Mouse (Mus musculus) liver, embryonic 14.5 days (tissue): ENCODE data around the gene Oas2. TPM values are rescaled to one million over a fixed set of nuclear protein-coding genes. Genes with fewer than 3 reads are reported as not detected.
A peak's percentile ranks its signal among the peaks of the same experiment; 100 is the strongest.

Experiments
- ATAC-seq: fragments of 200-750 bp; cut with Nextera tagmentation; 2 replicates; pipeline ENCODE4 v1.8.0; 2017; ENCODE audit warnings: moderate number of reproducible peaks, mild to moderate bottlenecking, moderate library complexity; ENCODE audit not compliant: insufficient read depth
- DNase-seq, 3 experiments: peaks; one replicate each; pipeline ENCODE4 v3.0.0-alpha.2; 2012 to 2013; ENCODE audit warnings: low read depth in 3 of 3, low spot score in 3 of 3
- H3K27ac ChIP-seq: fragments of 300-500 bp; sonication (generic); 2 replicates; pipeline ENCODE4 v1.5.1; 2014; ENCODE audit warnings: moderate library complexity, mild to moderate bottlenecking, control low read depth, inconsistent platforms
- H3K27me3 ChIP-seq: fragments of 300-500 bp; sonication (generic); 2 replicates; pipeline ENCODE4 v1.6.1; 2014; ENCODE audit warnings: mild to moderate bottlenecking, low read length, moderate library complexity; ENCODE audit not compliant: control insufficient read depth, insufficient read depth
- H3K36me3 ChIP-seq: fragments of 300-500 bp; sonication (generic); replicated peaks from 2 replicates; pipeline ENCODE4 v1.6.1; 2014; ENCODE audit warnings: low read depth; ENCODE audit not compliant: control insufficient read depth, insufficient read depth
- H3K4me1 ChIP-seq, 2 experiments: fragments of 200-500 bp in 1 of 2; fragments of 300-500 bp in 1 of 2; sonication (generic) in 1 of 2; replicated peaks; 2 replicates each; pipeline ENCODE4 v1.6.1; 2012 to 2014; ENCODE audit warnings: antibody characterized with exemption in 1 of 2, inconsistent platforms in 1 of 2, low read length in 1 of 2; ENCODE audit not compliant: control insufficient read depth in 2 of 2, insufficient read depth in 2 of 2
- H3K4me2 ChIP-seq: fragments of 300-500 bp; sonication (generic); 2 replicates; pipeline ENCODE4 v1.6.1; 2014; ENCODE audit warnings: low read depth, mild to moderate bottlenecking, control low read depth, moderate library complexity
- H3K4me3 ChIP-seq, 2 experiments: fragments of 200-500 bp in 1 of 2; fragments of 300-500 bp in 1 of 2; sonication (generic) in 1 of 2; 2 replicates each; pipeline ENCODE4 v1.5.1; 2012 to 2014; ENCODE audit warnings: low read depth in 2 of 2, low read length in 2 of 2, mild to moderate bottlenecking in 2 of 2, control low read depth in 1 of 2, inconsistent platforms in 1 of 2, moderate library complexity in 1 of 2; ENCODE audit not compliant: insufficient read depth in 1 of 2
- H3K9ac ChIP-seq: fragments of 300-500 bp; sonication (generic); replicated peaks from 2 replicates; pipeline ENCODE4 v1.6.1; 2014; ENCODE audit warnings: mild to moderate bottlenecking, control low read depth, moderate library complexity
- H3K9me3 ChIP-seq: fragments of 300-500 bp; sonication (generic); 2 replicates; pipeline ENCODE4 v1.6.1; 2016; ENCODE audit warnings: low read length, mixed read lengths; ENCODE audit not compliant: control insufficient read depth
- CTCF ChIP-seq: IDR thresholded peaks from 2 replicates; pipeline ENCODE4 v1.5.1; 2016; ENCODE audit warnings: antibody characterized with exemption, low read depth, control low read depth
- EP300 ChIP-seq: IDR thresholded peaks from 2 replicates; pipeline ENCODE4 v1.6.1; 2016; ENCODE audit warnings: antibody characterized with exemption, low read depth
- WGBS: fragments of 180-500 bp; shearing (Covaris S2); extraction: QIAGEN DNeasy Blood & Tissue Kit; methylation state at CpG from one replicate; pipeline ENCODE4 v1.1.7; 2014; ENCODE audit not compliant: insufficient replicate concordance; 5-methylcytosine and 5-hydroxymethylcytosine counted together
- polyA plus RNA-seq, 2 experiments: library from polyadenylated mRNA; depleted of rRNA in 1 of 2; stranded (reverse) in 1 of 2; unstranded in 1 of 2; fragments of >200 nt; fragmentation: Nextera tagmentation in 1 of 2; extraction: Ambion mirVana in 1 of 2; gene quantifications; 2 replicates each; pipeline versions ENCODE4 v1.2.1 to v1.2.3; 2012 to 2014

Oas2 gene
- polyA plus RNA-seq, 2 experiments: 0.47 to 1.1 TPM

DNA sequence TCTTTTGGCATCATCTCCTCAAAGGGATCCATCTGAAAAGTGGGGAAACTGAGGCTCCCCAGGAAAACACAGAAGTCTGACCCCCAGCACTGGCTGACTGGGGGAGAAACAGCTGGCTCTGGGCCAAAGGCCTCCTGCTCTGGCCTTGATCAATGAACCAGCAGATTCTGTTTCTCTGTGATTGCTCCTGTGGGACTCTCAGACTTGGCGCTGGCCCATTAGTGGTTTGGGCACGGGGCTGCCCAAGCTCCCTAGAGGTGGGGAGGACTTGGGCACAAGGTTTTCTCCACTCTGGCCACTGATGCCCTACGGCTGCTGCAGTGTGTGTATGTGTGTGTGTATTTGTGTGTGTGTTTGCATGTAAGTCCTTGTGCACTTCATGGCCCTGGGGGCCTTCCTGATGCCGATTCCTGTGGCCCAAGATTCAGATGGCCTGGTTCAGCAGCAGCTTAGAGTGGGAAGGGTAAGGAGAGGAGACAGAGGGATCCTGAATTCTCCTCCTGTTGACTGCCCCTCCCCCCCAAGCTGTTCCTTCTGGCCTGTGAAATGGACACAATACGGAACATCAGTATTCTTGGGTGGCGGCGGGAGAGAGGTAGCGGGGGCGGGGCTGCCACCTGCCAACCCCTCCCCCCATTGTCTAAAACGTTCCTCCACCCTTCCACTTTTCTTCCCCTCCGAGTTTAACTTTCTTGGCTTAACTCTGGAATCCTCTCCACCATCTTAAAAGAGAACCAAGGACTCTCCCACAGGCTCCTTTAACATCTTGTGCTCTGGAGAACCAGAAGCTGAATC lies 48.5 kb downstream of the Oas2 start:
- Histone ChIP-seq H3K36me3 (no peaks in the 10 kb centered on the region), H3K4me2 (no peak overlapping the region), H3K9ac (no peak overlapping the region), H3K4me1 (no peaks in the 10 kb centered on the region), H3K27ac (no peak overlapping the region), H3K4me3 (no peak overlapping the region), H3K9me3 (no peaks in the 10 kb centered on the region), H3K27me3 (peaks cover under 1% of the 10 kb centered on the region; the same call in 1 of the 2 replicates)
- ATAC-seq: no peak
- TF ChIP-seq EP300 (no peak), CTCF (no peak)
- DNase-seq: no peak
- 50% methylated on average over 11 of the region's 11 CpGs for WGBS

DNA sequence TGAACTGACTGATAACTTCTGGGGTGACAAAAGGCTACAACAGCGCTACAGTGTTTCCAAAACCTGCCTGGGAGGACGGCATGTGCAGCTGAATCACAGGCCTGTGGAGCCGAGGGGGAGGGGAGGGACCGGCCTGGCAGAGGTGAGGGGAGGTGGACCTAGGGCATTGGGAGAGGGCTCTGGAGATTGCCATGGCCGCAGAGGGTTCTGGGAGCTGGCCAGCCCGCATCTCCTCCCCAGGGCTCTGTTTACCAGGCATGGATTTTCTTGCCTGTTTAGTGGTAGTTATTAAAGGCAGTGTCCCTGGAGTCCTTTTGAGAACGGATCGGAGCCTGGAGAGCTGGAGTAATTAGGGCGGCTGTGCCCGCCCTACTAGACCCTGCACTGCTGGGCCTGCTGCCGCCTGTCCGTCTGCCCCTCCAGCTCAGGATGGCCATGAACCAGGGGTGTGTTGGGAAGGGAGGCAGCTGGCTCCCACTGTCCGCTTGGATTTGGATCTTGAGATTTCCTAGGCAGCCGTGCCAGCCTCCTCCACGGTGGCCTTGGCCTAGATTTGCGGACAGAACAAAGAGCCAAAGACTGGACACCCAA lies 50.8 kb downstream of the Oas2 start:
- DNase-seq: no peak
- H3K27me3 ChIP-seq: peaks cover 23% of the 10 kb centered on the region
- no peak for ATAC-seq
- no peak overlapping the region for H3K27ac ChIP-seq
- no peaks in the 10 kb centered on the region for H3K36me3 ChIP-seq
- no peak overlapping the region for H3K4me2 ChIP-seq
- no peak overlapping the region for H3K4me3 ChIP-seq
- 57% methylated on average over 16 of the region's 16 CpGs for WGBS
- TF ChIP-seq EP300 (no peak), CTCF (no peak)
- no peaks in the 10 kb centered on the region for H3K4me1 ChIP-seq
- H3K9me3 ChIP-seq: no peaks in the 10 kb centered on the region
- H3K9ac ChIP-seq: no peak overlapping the region

DNA sequence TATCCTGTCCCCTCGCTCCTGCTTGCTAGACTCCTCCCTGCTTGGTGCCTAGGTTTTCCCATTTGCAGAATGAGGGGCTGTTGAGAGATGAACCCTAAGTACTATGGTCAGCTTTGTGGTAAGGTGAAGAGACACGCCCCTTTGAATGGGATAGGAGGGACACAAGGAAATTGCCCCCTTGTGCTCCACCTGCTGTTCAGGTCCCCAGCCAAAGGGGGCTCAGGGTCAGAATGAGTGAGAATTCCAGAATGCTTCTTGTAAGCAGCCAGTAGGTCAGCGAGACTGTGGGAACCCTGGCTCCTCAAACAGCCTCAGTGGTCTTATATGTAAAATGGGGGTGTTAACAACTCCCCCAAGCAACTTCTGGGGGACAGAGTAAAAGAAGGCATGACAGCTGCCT lies 51.5 kb downstream of the Oas2 start:
- peaks cover 29% of the 10 kb centered on the region for H3K27me3 ChIP-seq
- ATAC-seq (no peak), DNase-seq (no peak)
- H3K9me3 ChIP-seq: no peaks in the 10 kb centered on the region
- no peaks in the 10 kb centered on the region for H3K4me1 ChIP-seq
- no peaks in the 10 kb centered on the region for H3K36me3 ChIP-seq
- 29% methylated on average over 3 of the region's 3 CpGs for WGBS
- no peak overlapping the region for H3K27ac ChIP-seq
- TF ChIP-seq EP300 (no peak), CTCF (no peak)
- H3K9ac ChIP-seq: no peak overlapping the region
- H3K4me2 ChIP-seq: no peak overlapping the region
- H3K4me3 ChIP-seq: no peak overlapping the region

DNA sequence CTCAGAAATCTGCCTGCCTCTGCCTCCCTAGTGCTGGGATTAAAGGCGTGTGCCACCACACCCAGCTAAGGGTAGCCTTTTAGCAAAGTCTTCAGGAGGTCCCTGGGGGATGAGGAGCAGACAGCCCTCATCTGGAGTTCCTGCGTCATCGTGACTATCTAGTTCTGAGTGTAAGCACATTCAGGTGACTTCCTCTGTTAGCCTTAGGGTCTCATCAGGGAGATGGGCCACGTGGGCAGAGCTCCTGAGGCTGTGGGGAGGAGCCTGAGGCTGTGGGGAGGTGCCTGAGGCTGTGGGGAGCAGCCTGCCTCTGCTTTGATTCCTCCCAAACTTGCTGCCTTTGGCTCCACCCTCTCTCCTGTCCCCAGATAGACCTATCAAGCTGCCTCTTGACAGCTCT lies 52.8 kb downstream of the Oas2 start:
- no peak for ATAC-seq
- no peak for DNase-seq
- Histone ChIP-seq H3K4me3 (no peak overlapping the region), H3K4me1 (no peaks in the 10 kb centered on the region), H3K9ac (no peak overlapping the region), H3K27me3 (peaks cover 33% of the 10 kb centered on the region), H3K4me2 (no peak overlapping the region), H3K9me3 (no peaks in the 10 kb centered on the region), H3K36me3 (no peaks in the 10 kb centered on the region), H3K27ac (no peak overlapping the region)
- no peak for TF ChIP-seq EP300
- no peak for TF ChIP-seq CTCF
- 43% methylated on average over 4 of the region's 4 CpGs for WGBS

DNA sequence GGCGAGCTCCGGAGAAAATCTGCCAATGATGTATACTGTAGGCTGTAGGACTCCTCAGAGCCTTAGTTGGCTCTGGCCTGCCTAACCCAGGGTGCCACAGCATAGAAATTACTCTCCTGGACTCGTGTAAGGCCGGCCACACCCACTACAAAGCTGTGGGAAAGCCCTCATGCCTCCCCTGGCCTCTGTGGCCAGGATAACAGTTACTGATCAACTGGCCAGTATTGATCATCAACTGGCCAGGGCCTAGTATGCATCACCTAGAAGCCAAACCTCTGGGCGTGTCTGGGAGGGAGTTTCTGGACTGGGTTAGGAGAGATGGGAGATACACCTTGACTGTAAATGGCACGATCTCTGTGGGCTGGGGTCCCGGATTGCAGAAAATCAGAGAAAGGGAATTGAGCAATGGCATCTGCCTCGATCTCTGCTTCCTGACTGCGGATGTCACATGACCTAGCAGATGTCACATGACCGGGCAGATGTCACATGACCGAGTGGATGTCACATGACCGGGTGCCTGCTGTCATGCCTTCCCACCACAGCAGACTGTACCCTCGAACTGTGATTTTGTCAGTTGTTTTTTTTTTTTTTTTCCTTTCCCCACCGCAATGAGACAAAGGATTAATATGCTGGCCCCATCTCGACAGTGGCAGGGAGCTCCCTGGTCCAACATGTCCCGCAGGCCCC lies 53.5 kb downstream of the Oas2 start:
- DNase-seq (no peak), ATAC-seq (peak; percentile 26; the same call in 1 of the 2 replicates)
- no peaks in the 10 kb centered on the region for H3K36me3 ChIP-seq
- H3K4me3 ChIP-seq: no peak overlapping the region
- H3K27me3 ChIP-seq: peaks cover 33% of the 10 kb centered on the region
- H3K9ac ChIP-seq: no peak overlapping the region
- H3K4me2 ChIP-seq: no peak overlapping the region
- no peak overlapping the region for H3K27ac ChIP-seq
- 46% methylated on average over 16 of the region's 16 CpGs for WGBS
- H3K4me1 ChIP-seq: no peaks in the 10 kb centered on the region
- TF ChIP-seq EP300 (no peak), CTCF (no peak)
- no peaks in the 10 kb centered on the region for H3K9me3 ChIP-seq
